ENCODE assay signal across 8 mouse cellular contexts in the genomic region with DNA sequence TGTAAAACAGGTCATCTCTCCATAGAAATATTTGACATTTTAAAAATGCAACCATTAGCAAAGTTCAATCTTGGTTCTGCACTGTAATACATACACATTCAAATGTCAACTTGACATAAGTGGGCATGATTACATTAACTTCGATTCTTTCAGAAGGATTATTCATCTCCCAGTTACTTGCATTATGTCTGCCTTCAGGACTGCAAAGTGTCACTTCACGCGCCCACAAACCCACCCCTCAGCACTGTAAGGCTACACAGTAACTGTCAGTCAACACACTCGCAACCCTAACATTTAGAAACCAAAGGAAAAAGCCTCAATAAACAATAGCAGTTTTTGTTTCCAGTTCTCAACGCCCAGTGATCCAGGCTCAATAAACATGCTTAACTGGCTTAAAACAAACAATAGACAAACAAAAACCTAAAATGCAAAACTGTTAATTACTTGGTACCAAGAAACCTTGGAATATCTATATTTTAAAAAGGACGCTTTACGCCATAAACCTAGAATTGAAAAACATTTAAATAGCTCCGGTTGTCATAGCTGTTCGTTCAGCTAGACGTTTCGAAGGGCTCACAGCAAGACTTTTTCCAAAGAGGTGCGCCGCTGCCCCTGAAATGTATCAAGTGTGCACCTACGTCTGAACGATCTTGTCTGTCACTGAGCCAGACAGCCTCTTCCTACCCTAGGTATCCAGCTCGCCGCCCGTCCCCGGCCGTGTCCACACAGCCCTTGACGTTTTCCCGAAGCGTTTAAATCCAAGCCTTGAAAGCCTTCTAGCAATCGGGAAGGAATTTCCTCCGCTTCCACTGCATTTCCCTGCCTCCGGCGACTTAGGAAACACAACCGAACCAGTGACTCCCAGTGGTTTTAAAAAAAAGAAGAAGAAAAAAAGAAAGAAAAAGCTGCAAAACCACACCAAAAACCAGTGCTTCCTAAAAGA. TPM values are rescaled to one million over a fixed set of nuclear protein-coding genes. Genes with fewer than 3 reads are reported as not detected.
DNase-seq lines count a peak whose midpoint lies in the region; ATAC-seq and TF ChIP-seq lines count a peak whose summit lies in the region.

No protein-coding gene starts in this region.

- intact Hi-C loops in left cerebral cortex, postnatal 10 days (cut with DNase I), result loop anchor here (2.0 to 5.0 kb wide), 2 partner anchors 156 to 242 kb away; no protein-coding TSS in a partner anchor
- intact Hi-C loops in left cerebral cortex, postnatal 14 days (cut with DNase I), result loop anchor here (5.0 kb wide), 1 partner anchor 146 kb away; no protein-coding TSS in a partner anchor

- peaks cover 23% of the 10 kb centered on the region; the same call in 1 of the 2 replicates for H3K79me2 ChIP-seq in liver, adult 2 months (ENCODE audit: control insufficient read depth, insufficient read depth, low read length)
- H3K79me2 ChIP-seq in myocyte (ENCODE audit: control insufficient read depth, insufficient read depth), result peaks cover 59% of the 10 kb centered on the region

- no peaks in the 10 kb centered on the region for H3K9me3 ChIP-seq in forebrain, embryonic 15.5 days
- H3K9me3 ChIP-seq in hindbrain, embryonic 16.5 days (ENCODE audit: control insufficient read depth, low read length), result no peaks in the 10 kb centered on the region

- peaks cover 55% of the 10 kb centered on the region for H3K4me1 ChIP-seq in forebrain, embryonic 15.5 days
- peaks cover 31% of the 10 kb centered on the region for H3K4me1 ChIP-seq in hindbrain, embryonic 16.5 days (ENCODE audit: control insufficient read depth, insufficient read depth, low read depth, low read length)
- peaks cover 26% of the 10 kb centered on the region for H3K4me1 ChIP-seq in liver, adult 2 months (ENCODE audit: control insufficient read depth, insufficient read depth, low read length)

- H3ac ChIP-seq in myocyte (ENCODE audit: control insufficient read depth, insufficient read length), result peak overlapping the region; percentile 42

- TF ChIP-seq CTCF in brain, embryonic 14.5 days (IDR thresholded peaks at IDR 0.05; ENCODE audit: borderline replicate concordance, extremely low read depth, insufficient read depth, insufficient read length), result no peak
- no peak for TF ChIP-seq CTCF in liver, adult 2 months (IDR thresholded peaks at IDR 0.05; ENCODE audit: low read depth, low read length)

- H3K36me3 ChIP-seq in forebrain, embryonic 15.5 days, result no peaks in the 10 kb centered on the region
- no peaks in the 10 kb centered on the region for H3K36me3 ChIP-seq in hindbrain, embryonic 16.5 days (ENCODE audit: control insufficient read depth, insufficient read depth, low read length)
- H3K36me3 ChIP-seq in liver, adult 2 months (ENCODE audit: control insufficient read depth, insufficient read depth, low read length), result no peaks in the 10 kb centered on the region
- no peaks in the 10 kb centered on the region for H3K36me3 ChIP-seq in myocyte (ENCODE audit: control insufficient read depth, insufficient read depth)

- DNase-seq in left cerebral cortex, postnatal 10 days (ENCODE audit: extremely low spot score in 1 of 2, low spot score in 2 of 2), result peak; percentile 33 to 54
- DNase-seq in left cerebral cortex, postnatal 14 days (ENCODE audit: low spot score in 2 of 2), result no peak
- peak; percentile 69 for DNase-seq in brain, embryonic 14.5 days (ENCODE audit: low read depth)
- peak; percentile 70 for DNase-seq in liver, adult 2 months (ENCODE audit: extremely low read depth, low read depth, low spot score)
- DNase-seq in thymus, postnatal 10 days (ENCODE audit: low spot score in 2 of 2), result peak; percentile 20 to 23

- ATAC-seq in forebrain, embryonic 15.5 days (replicated peaks), result no peak
- no peak for ATAC-seq in hindbrain, embryonic 16.5 days

- peak overlapping the region; percentile 59 for H3K4me2 ChIP-seq in forebrain, embryonic 15.5 days (replicated peaks)
- H3K4me2 ChIP-seq in hindbrain, embryonic 16.5 days (ENCODE audit: low read length), result peak overlapping the region; percentile 81
- peak overlapping the region; percentile 79 for H3K4me2 ChIP-seq in myocyte (ENCODE audit: low read depth)

- H3K27ac ChIP-seq in forebrain, embryonic 15.5 days (replicated peaks), result peak overlapping the region; percentile 99
- H3K27ac ChIP-seq in hindbrain, embryonic 16.5 days (ENCODE audit: low read depth, low read length), result peak overlapping the region; percentile 95
- H3K27ac ChIP-seq in liver, adult 2 months (replicated peaks; ENCODE audit: insufficient read depth, low read depth, low read length), result peak overlapping the region; percentile 96

- no peak for TF ChIP-seq POLR2A in brain, embryonic 14.5 days (IDR thresholded peaks at IDR 0.05; ENCODE audit: borderline replicate concordance, extremely low read depth, insufficient read depth, insufficient read length, poor library complexity, severe bottlenecking)
- no peak for TF ChIP-seq POLR2A in liver, adult 2 months (IDR thresholded peaks at IDR 0.05; ENCODE audit: extremely low read depth, insufficient read depth, low read length)
- TF ChIP-seq POLR2A in myocyte (IDR thresholded peaks at IDR 0.05; ENCODE audit: insufficient read length, low read depth), result no peak

- H3K4me3 ChIP-seq in forebrain, embryonic 15.5 days, result peak overlapping the region; percentile 86
- H3K4me3 ChIP-seq in hindbrain, embryonic 16.5 days (ENCODE audit: low read length), result peak overlapping the region; percentile 72
- peak overlapping the region; percentile 80 for H3K4me3 ChIP-seq in liver, adult 2 months (ENCODE audit: insufficient read depth, low read depth, low read length)
- H3K4me3 ChIP-seq in myocyte, result peak overlapping the region; percentile 91

- H3K27me3 ChIP-seq in forebrain, embryonic 15.5 days, result no peaks in the 10 kb centered on the region
- H3K27me3 ChIP-seq in hindbrain, embryonic 16.5 days (replicated peaks; ENCODE audit: control insufficient read depth, insufficient read depth, low read length), result no peaks in the 10 kb centered on the region
- no peaks in the 10 kb centered on the region for H3K27me3 ChIP-seq in liver, adult 2 months (ENCODE audit: control insufficient read depth, insufficient read depth, low read length)
- no peaks in the 10 kb centered on the region for H3K27me3 ChIP-seq in myocyte (ENCODE audit: control insufficient read depth, insufficient read depth, insufficient read length)

- H3K9ac ChIP-seq in forebrain, embryonic 15.5 days (replicated peaks), result peak overlapping the region; percentile 84
- peak overlapping the region; percentile 79 for H3K9ac ChIP-seq in hindbrain, embryonic 16.5 days (ENCODE audit: low read depth, low read length)
- H3K9ac ChIP-seq in liver, adult 2 months (ENCODE audit: low read depth, low read length), result peak overlapping the region; percentile 55

- under 1% methylated on average over 28 of the region's 28 CpGs for WGBS in forebrain, embryonic 15.5 days
- under 1% methylated on average over 28 of the region's 28 CpGs for WGBS in hindbrain, embryonic 16.5 days
- 1% methylated on average over 28 of the region's 28 CpGs for WGBS in liver, adult 2 months

TF ChIP-seq in myocyte, 11 proteins besides CTCF, POLR2A, EP300 and RAD21:
- TF ChIP-seq E2F4 (IDR thresholded peaks at IDR 0.05; ENCODE audit: insufficient read depth) (no peak), TCF12 (IDR thresholded peaks at IDR 0.05; ENCODE audit: insufficient read depth, poor library complexity, severe bottlenecking) (no peak), USF1 (IDR thresholded peaks at IDR 0.05; ENCODE audit: low read depth) (no peak), CEBPB (IDR thresholded peaks at IDR 0.05; ENCODE audit: insufficient read depth, poor library complexity, severe bottlenecking) (no peak), MYOD1 (IDR thresholded peaks at IDR 0.05; ENCODE audit: control insufficient read depth in 1 of 3, insufficient read length in 2 of 3, low read depth in 2 of 3) (no peak), MAX (IDR thresholded peaks at IDR 0.05; ENCODE audit: low read depth) (no peak), REST (IDR thresholded peaks at IDR 0.05; ENCODE audit: insufficient read depth, insufficient read length) (no peak), POLR2AphosphoS2 (IDR thresholded peaks at IDR 0.05; ENCODE audit: insufficient read length, low read depth) (no peak), TCF3 (IDR thresholded peaks at IDR 0.05; ENCODE audit: insufficient read length, low read depth) (no peak), MYOG (IDR thresholded peaks at IDR 0.05; ENCODE audit: control insufficient read depth in 1 of 3, insufficient read depth in 1 of 3, insufficient read length in 2 of 3, low read depth in 2 of 3) (no peak)

RNA-seq across cellular contexts. Expression of gene Ubl3, which starts 1.5 kb away (rescaled TPM):
- 100 to 1,000 TPM; 133 to 144 TPM for total RNA-seq in left cerebral cortex, postnatal 10 days (2021)
- total RNA-seq in left cerebral cortex, postnatal 14 days (2021), result 100 to 1,000 TPM; 177 to 179 TPM
- 37.2 and 44.5 TPM in 2 replicates for polyA plus RNA-seq in brain, embryonic 14.5 days (2012; rRNA removed)
- 87.8 and 91.1 TPM in 2 replicates for polyA plus RNA-seq in forebrain, embryonic 15.5 days (2015; fragmentation: Nextera tagmentation; extraction: Ambion mirVana)
- polyA plus RNA-seq in hindbrain, embryonic 16.5 days (2015; fragmentation: Nextera tagmentation; extraction: Ambion mirVana), result 70.7 and 90.1 TPM in 2 replicates
- 58.0 and 61.8 TPM in 2 replicates for total RNA-seq in liver, adult 2 months (2014; rRNA removed)
- polyA plus RNA-seq in liver, adult 2 months (2012; rRNA removed), result 32.4 and 38.4 TPM in 2 replicates
- 43.3 TPM for polyA plus RNA-seq in myocyte (2012; fragmentation: generic; extraction: Trizol)

Comparison
In these comparisons a context has a peak if more than half of its experiments do, and no peak if none do; other contexts are left out.
1. DNase-seq: peak in left cerebral cortex, postnatal 10 days (2 of 2), brain, embryonic 14.5 days (single experiment), liver, adult 2 months (single experiment) and thymus, postnatal 10 days (2 of 2); none in left cerebral cortex, postnatal 14 days (0 of 2).
2. Peak in every context shown above with its lines, with median percentiles within 50 percentile points of each other: H3K27ac ChIP-seq, H3K4me2 ChIP-seq, H3K4me3 ChIP-seq and H3K9ac ChIP-seq.